Mouse (Mus musculus) cortical plate, adult 2 months (tissue): ENCODE measurements at regions not wholly inside any gene's neighbourhood (a gene's known extent, or its start where the extent isn't known, plus 50 kb on each side); places are given as distances from the start of the nearest gene placed in this dataset.

ENCODE experiments used
- CTCF ChIP-seq: fragments of 200-500 bp; IDR thresholded peaks from 2 replicates; pipeline ENCODE4 v1.5.1; 2011; ENCODE audit warnings: mild to moderate bottlenecking, control low read depth, low read length; ENCODE audit not compliant: insufficient read depth; ENCODE audit errors: extremely low read depth
- POLR2A ChIP-seq: fragments of 200-500 bp; IDR thresholded peaks from 2 replicates; pipeline ENCODE4 v1.6.1; 2011; ENCODE audit warnings: mild to moderate bottlenecking, low read length, control low read depth; ENCODE audit not compliant: insufficient read depth; ENCODE audit errors: extremely low read depth

- no peak for TF ChIP-seq CTCF
- TF ChIP-seq POLR2A, result no peak
Observed at GRCm38 (mm10) chr16:92930103-92930502, 104.2 kb upstream of the Runx1 start.
